Mouse (Mus musculus) MEL-GATA-1-ER (cell line): ENCODE results near the gene Fam217b.

ENCODE experiments used
- DNase-seq: peaks from one replicate; pipeline ENCODE4 v3.0.0-alpha.2; 2012; ENCODE audit warnings: low read depth; ENCODE audit errors: extremely low read depth

Fam217b gene

DNA sequence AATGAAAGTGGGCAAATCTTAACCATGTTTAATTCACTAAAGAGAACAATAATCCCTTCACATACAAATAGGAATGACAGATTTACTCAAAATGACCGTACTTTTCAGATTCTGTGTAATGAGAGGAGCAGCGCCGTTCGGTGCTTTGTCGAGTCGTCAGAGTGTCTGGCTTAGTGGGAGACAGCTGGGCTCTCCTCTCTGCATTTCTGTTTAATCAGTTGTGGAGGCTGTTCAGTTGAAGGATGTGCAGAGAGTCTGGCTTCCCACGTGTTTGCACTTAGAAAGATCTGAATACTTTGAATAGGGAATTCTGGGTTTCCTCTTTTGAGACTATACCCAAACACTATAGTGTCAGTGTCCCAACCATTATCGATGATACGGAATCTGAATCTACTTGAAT, 23.0 kb downstream of the Fam217b start:
- no peak for DNase-seq

GRCm38 (mm10) chr2:178449386-178449785, 35.1 kb downstream of the Fam217b start:
- no peak for DNase-seq

DNA sequence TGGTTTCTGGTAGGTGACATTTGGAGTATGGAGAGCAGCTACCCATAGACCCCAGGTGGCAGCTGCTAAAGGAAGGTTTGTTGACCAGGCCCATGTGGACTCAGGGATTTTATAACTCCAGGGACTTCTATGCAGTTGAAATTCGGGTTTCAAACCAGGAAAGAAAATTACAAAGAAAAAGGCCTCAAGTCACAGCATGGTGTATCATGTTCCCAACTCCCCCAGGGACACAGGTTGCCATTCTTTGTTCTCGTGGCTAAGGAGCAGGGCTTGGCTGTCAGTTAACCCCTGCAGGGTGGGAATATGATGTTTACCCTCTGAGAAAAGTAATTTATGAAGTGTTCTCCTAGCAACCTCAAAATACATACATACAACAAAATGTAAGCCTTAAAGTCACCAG, 35.9 kb downstream of the Fam217b start:
- DNase-seq, result no peak

- no peak for DNase-seq
Observed at GRCm38 (mm10) chr2:178450961-178451360, 36.6 kb downstream of the Fam217b start.

DNA sequence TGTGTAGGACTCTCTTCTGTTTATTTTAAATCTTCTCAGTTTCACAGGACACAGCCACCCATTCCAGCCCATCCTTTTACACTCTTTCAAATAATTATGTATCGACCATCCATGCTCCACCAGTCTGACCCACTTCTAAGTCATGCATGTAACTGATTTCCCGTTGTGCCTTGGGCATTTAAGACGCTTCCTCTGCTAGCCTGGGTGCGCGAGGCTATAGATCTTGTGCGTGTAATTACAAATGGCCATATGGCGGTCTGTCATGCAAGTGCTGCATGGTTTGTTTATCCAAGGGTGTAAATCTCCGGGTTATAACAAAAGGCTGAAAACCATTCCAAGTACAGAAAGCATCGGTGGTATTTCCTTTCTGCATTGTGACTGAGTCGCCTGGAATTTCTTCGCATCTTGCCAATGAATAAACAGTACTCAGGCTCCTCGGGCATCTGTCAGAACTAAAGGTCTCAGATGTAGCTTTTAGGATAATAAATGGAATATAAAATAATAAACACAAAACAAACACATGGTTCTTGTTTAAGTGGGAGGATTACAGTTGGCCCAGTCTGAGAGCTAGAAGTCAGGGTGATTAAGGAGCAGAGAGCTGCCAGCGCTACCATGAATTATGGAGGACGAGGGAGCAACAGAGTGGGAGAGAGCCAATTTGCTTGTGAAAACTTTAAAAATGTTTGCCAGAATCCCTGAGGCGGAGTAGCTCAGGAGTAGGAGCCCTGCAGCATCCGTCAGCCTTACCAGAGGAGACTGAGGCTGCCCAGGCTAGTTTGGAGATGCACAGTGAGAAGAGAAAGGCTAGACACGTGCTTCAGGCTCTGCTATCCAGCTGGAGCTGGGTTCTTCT, 40.6 kb downstream of the Fam217b start:
- DNase-seq, result no peak

DNA sequence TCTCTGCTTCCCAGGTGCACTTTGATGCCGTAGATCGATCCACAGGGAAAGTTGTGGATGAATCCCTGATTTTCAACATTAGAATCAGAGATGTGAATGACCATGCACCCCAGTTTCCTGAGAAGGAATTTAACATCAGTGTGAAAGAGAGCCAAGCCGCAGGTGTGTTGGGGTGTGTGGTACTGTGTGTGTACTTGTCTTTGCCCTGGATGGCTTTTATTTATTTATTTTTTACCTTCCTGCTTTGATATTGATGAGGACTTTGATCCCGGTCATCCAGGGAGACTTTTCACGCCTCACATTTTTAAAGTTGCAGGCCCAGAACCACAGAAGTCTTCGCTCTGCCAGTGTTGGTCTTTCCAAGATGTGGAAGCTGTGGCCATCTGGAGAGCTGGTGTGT, 43.1 kb downstream of the Fam217b start:
- DNase-seq, result no peak

- DNase-seq, result no peak
Observed at GRCm38 (mm10) chr2:178460353-178460752, 46.0 kb downstream of the Fam217b start.

GRCm38 (mm10) chr2:178471546-178472480, 57.5 kb downstream of the Fam217b start:
- no peak for DNase-seq

DNA sequence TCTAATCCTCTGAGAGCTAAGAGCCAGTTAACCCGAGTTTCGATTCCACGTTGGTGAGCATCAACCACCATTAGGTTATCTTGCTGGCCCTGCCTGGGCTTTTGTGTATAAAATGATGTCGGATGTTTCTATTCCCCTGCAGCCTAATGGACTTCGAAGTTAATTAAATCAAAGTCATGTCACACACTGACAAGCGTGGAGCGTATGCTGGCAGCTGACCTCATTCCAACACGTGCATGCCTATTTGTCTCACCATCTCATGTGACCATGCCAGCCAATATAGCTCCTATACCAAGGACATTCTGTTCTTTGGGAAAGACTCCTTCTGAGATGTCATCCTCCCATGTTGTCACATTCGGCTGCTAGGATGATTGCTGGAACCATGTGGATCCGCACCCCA, 59.6 kb downstream of the Fam217b start:
- no peak for DNase-seq
